Mouse (Mus musculus) heart, postnatal 36 days (tissue): ENCODE data around the gene Pxdn. TPM values are rescaled to one million over a fixed set of nuclear protein-coding genes. Genes with fewer than 3 reads are reported as not detected.

Experiments
- DNase-seq, 2 experiments: peaks; one replicate each; pipeline ENCODE4 v3.0.0; 2021 to 2022
- intact Hi-C: fragments of 180-260 bp; cut with DNase I; formaldehyde crosslinking; loops from one replicate; pipeline ENCODE4 v1.15.1; 2025
- total RNA-seq, 2 experiments: library from RNA; stranded (reverse); gene quantifications; 2 replicates each; pipeline ENCODE4 v1.2.3; 2021

Gene Pxdn
- total RNA-seq, 2 experiments from 2014 or later, result 51.7 to 54.5 TPM

DNA sequence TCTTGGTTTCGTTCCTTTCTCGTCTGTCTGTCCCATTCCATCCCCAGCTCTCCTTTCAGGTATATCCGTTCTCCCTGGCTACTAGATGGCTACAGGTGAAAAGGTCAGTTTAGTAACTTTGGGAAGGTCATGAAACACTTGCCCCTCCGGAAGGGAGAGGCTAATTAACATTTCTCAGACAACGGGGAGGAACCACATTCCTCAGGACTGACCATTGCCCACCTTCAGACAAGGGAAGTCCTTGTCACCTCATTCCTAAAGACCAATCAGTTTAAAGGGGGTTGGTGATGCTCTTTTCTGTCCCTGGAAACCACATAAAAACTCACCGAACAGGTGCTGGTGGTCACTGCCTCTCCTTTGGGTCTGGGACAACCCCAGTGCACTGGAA lies 124.7 kb downstream of the Pxdn start:
- intact Hi-C loops, result no loop called here
- DNase-seq, result no peak

Other genes starting within 250 kb of the Pxdn start
- gene Tpo, start 195.0 kb downstream of the Pxdn start, total RNA-seq, result not detected